Mouse (Mus musculus): ENCODE measurements around the gene Klc1. TPM values are rescaled to one million over a fixed set of nuclear protein-coding genes. Genes with fewer than 3 reads are reported as not detected.
"Not testable (repeated sequence)": the region's sequence is repeated elsewhere in the genome, so short reads cannot be mapped to it uniquely, and the experiment has no call there.

Gene Klc1
- polyA plus RNA-seq, 1 experiment from 2014 or later, result 59.3 TPM

DNA sequence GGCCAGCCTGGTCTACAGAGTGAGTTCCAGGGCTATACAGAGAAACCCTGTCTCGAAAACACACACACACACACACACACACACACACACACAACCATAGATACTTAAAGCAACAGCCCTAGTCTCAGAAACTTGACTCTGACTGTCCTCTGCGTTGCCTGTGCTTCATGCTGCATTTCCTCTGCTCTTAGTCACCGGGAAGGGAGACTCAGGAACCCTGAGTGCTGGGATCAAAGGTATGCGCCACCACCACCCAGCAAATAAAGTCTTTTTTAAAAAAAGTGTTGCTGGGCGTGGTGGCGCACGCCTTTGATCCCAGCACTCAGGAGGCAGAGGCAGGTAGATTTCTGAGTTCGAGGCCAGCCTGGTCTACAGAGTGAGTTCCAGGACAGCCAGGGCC lies 22.0 kb upstream of the Klc1 start:
- H3K27ac ChIP-seq (ENCODE audit: low read depth, low read length); H3K9me3 ChIP-seq (ENCODE audit: control insufficient read depth, low read length); H3K4me3 ChIP-seq (ENCODE audit: low read depth, low read length); ATAC-seq (replicated peaks; ENCODE audit: low FRiP score); H3K36me3 ChIP-seq (ENCODE audit: control insufficient read depth, insufficient read depth, low read length); DNase-seq (ENCODE audit: low spot score); H3K27me3 ChIP-seq (replicated peaks; ENCODE audit: control insufficient read depth, insufficient read depth, low read length); H3K4me2 ChIP-seq; H3K9ac ChIP-seq (ENCODE audit: low read depth, low read length); H3K4me1 ChIP-seq (replicated peaks; ENCODE audit: control insufficient read depth, insufficient read depth, low read length): not testable (repeated sequence)
- 86% methylated on average over 8 of the region's 8 CpGs for WGBS

DNA sequence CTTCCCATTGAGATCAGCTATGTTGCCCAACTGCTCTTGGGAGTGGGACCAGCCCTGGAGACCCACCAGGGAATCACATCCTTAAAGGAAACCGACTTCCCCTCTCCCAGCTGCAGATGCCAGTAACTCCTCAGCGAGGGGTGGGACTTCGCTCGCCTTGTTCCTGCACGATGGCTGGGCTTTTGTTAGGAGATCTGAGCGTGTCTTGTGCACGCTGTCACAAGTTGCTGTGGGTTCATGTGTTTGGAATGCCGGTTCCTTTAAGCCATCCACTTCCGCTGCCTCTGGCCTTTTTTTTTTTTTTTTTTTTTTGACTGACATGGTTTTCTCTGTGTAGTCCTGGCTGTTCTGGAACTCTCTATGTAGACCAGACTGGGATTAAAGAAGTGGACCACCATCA lies 21.3 kb upstream of the Klc1 start:
- no peak overlapping the region for H3K9ac ChIP-seq (ENCODE audit: low read depth, low read length)
- WGBS, result 64% methylated on average over 9 of the region's 9 CpGs
- ATAC-seq (replicated peaks; ENCODE audit: low FRiP score) (no peak), DNase-seq (ENCODE audit: low spot score) (no peak)
- no peak overlapping the region for H3K4me2 ChIP-seq
- no peaks in the 10 kb centered on the region for H3K36me3 ChIP-seq (ENCODE audit: control insufficient read depth, insufficient read depth, low read length)
- no peak overlapping the region for H3K27ac ChIP-seq (ENCODE audit: low read depth, low read length)
- peaks cover 2% of the 10 kb centered on the region; the same call in 1 of the 2 replicates for H3K4me1 ChIP-seq (replicated peaks; ENCODE audit: control insufficient read depth, insufficient read depth, low read length)
- H3K27me3 ChIP-seq (replicated peaks; ENCODE audit: control insufficient read depth, insufficient read depth, low read length), result no peaks in the 10 kb centered on the region
- H3K9me3 ChIP-seq (ENCODE audit: control insufficient read depth, low read length), result no peaks in the 10 kb centered on the region
- no peak overlapping the region for H3K4me3 ChIP-seq (ENCODE audit: low read depth, low read length)

GRCm38 (mm10) chr12:111738754-111739153 lies 19.9 kb upstream of the Klc1 start:
- H3K4me1 ChIP-seq (replicated peaks; ENCODE audit: control insufficient read depth, insufficient read depth, low read length), result no peaks in the 10 kb centered on the region
- no peaks in the 10 kb centered on the region for H3K9me3 ChIP-seq (ENCODE audit: control insufficient read depth, low read length)
- H3K4me3 ChIP-seq (ENCODE audit: low read depth, low read length), result no peak overlapping the region
- WGBS, result 26% methylated on average over 3 of the region's 3 CpGs
- no peaks in the 10 kb centered on the region for H3K27me3 ChIP-seq (replicated peaks; ENCODE audit: control insufficient read depth, insufficient read depth, low read length)
- no peaks in the 10 kb centered on the region for H3K36me3 ChIP-seq (ENCODE audit: control insufficient read depth, insufficient read depth, low read length)
- no peak overlapping the region for H3K9ac ChIP-seq (ENCODE audit: low read depth, low read length)
- ATAC-seq (replicated peaks; ENCODE audit: low FRiP score) (no peak), DNase-seq (ENCODE audit: low spot score) (no peak)
- H3K27ac ChIP-seq (ENCODE audit: low read depth, low read length), result no peak overlapping the region
- H3K4me2 ChIP-seq, result no peak overlapping the region

- H3K4me2 ChIP-seq, result no peak overlapping the region
- 53% methylated on average over 8 of the region's 8 CpGs for WGBS
- no peaks in the 10 kb centered on the region for H3K36me3 ChIP-seq (ENCODE audit: control insufficient read depth, insufficient read depth, low read length)
- H3K27me3 ChIP-seq (replicated peaks; ENCODE audit: control insufficient read depth, insufficient read depth, low read length), result no peaks in the 10 kb centered on the region
- ATAC-seq (replicated peaks; ENCODE audit: low FRiP score) (no peak), DNase-seq (ENCODE audit: low spot score) (no peak)
- H3K4me1 ChIP-seq (replicated peaks; ENCODE audit: control insufficient read depth, insufficient read depth, low read length), result peaks cover 10% of the 10 kb centered on the region
- H3K9me3 ChIP-seq (ENCODE audit: control insufficient read depth, low read length), result no peaks in the 10 kb centered on the region
- H3K27ac ChIP-seq (ENCODE audit: low read depth, low read length), result no peak overlapping the region
- H3K4me3 ChIP-seq (ENCODE audit: low read depth, low read length), result no peak overlapping the region
- H3K9ac ChIP-seq (ENCODE audit: low read depth, low read length), result no peak overlapping the region
Measured at GRCm38 (mm10) chr12:111741338-111741737, 17.3 kb upstream of the Klc1 start.

- H3K4me1 ChIP-seq (replicated peaks; ENCODE audit: control insufficient read depth, insufficient read depth, low read length), result peaks cover 12% of the 10 kb centered on the region
- no peak overlapping the region for H3K27ac ChIP-seq (ENCODE audit: low read depth, low read length)
- H3K27me3 ChIP-seq (replicated peaks; ENCODE audit: control insufficient read depth, insufficient read depth, low read length), result no peaks in the 10 kb centered on the region
- no peaks in the 10 kb centered on the region for H3K9me3 ChIP-seq (ENCODE audit: control insufficient read depth, low read length)
- DNase-seq (ENCODE audit: low spot score), result no peak
- ATAC-seq (replicated peaks; ENCODE audit: low FRiP score), result no peak
- no peaks in the 10 kb centered on the region for H3K36me3 ChIP-seq (ENCODE audit: control insufficient read depth, insufficient read depth, low read length)
- WGBS, result 71% methylated on average over 2 of the region's 2 CpGs
- no peak overlapping the region for H3K4me3 ChIP-seq (ENCODE audit: low read depth, low read length)
- H3K4me2 ChIP-seq, result no peak overlapping the region
- H3K9ac ChIP-seq (ENCODE audit: low read depth, low read length), result no peak overlapping the region
Measured at GRCm38 (mm10) chr12:111743419-111743818, 15.2 kb upstream of the Klc1 start.

DNA sequence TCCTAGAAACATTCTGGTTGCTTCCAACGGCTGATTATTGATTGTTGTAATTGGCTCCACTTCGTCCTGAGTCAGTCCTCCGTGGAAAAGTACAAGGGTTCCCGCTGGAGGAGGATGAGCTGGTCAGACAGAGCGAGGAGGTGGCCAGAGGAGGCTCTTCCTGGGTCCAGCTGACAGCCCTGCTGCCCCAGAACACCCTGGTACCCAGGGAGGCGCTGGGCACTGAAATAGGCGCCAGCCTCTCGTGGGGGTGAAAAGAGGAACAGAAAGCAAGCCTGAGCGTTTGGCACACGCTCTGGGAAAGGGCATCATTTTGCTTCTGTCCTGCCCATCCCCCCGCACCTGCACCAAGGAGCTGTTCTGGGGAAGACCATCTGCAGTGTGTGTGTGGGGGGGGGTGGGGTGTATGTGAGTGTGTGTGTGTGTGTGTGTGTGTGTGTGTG lies 14.6 kb upstream of the Klc1 start:
- no peak overlapping the region for H3K9ac ChIP-seq (ENCODE audit: low read depth, low read length)
- 80% methylated on average over 11 of the region's 11 CpGs for WGBS
- H3K36me3 ChIP-seq (ENCODE audit: control insufficient read depth, insufficient read depth, low read length), result no peaks in the 10 kb centered on the region
- no peak overlapping the region for H3K4me2 ChIP-seq
- no peak overlapping the region for H3K27ac ChIP-seq (ENCODE audit: low read depth, low read length)
- H3K4me3 ChIP-seq (ENCODE audit: low read depth, low read length), result no peak overlapping the region
- peaks cover 12% of the 10 kb centered on the region for H3K4me1 ChIP-seq (replicated peaks; ENCODE audit: control insufficient read depth, insufficient read depth, low read length)
- H3K27me3 ChIP-seq (replicated peaks; ENCODE audit: control insufficient read depth, insufficient read depth, low read length), result no peaks in the 10 kb centered on the region
- ATAC-seq (replicated peaks; ENCODE audit: low FRiP score) (no peak), DNase-seq (ENCODE audit: low spot score) (no peak)
- H3K9me3 ChIP-seq (ENCODE audit: control insufficient read depth, low read length), result no peaks in the 10 kb centered on the region

GRCm38 (mm10) chr12:111745274-111745673 lies 13.4 kb upstream of the Klc1 start:
- Histone ChIP-seq H3K4me1 (replicated peaks; ENCODE audit: control insufficient read depth, insufficient read depth, low read length) (peaks cover 12% of the 10 kb centered on the region), H3K36me3 (ENCODE audit: control insufficient read depth, insufficient read depth, low read length) (no peaks in the 10 kb centered on the region), H3K9me3 (ENCODE audit: control insufficient read depth, low read length) (no peaks in the 10 kb centered on the region), H3K4me2 (no peak overlapping the region), H3K4me3 (ENCODE audit: low read depth, low read length) (no peak overlapping the region), H3K9ac (ENCODE audit: low read depth, low read length) (no peak overlapping the region), H3K27me3 (replicated peaks; ENCODE audit: control insufficient read depth, insufficient read depth, low read length) (no peaks in the 10 kb centered on the region), H3K27ac (ENCODE audit: low read depth, low read length) (no peak overlapping the region)
- WGBS, result 71% methylated on average over 6 of the region's 6 CpGs
- ATAC-seq (replicated peaks; ENCODE audit: low FRiP score), result no peak
- no peak for DNase-seq (ENCODE audit: low spot score)

- Histone ChIP-seq H3K4me3 (ENCODE audit: low read depth, low read length) (no peak overlapping the region), H3K27me3 (replicated peaks; ENCODE audit: control insufficient read depth, insufficient read depth, low read length) (no peaks in the 10 kb centered on the region), H3K4me1 (replicated peaks; ENCODE audit: control insufficient read depth, insufficient read depth, low read length) (peaks cover 12% of the 10 kb centered on the region), H3K4me2 (no peak overlapping the region), H3K9me3 (ENCODE audit: control insufficient read depth, low read length) (no peaks in the 10 kb centered on the region), H3K36me3 (ENCODE audit: control insufficient read depth, insufficient read depth, low read length) (no peaks in the 10 kb centered on the region), H3K9ac (ENCODE audit: low read depth, low read length) (no peak overlapping the region), H3K27ac (ENCODE audit: low read depth, low read length) (no peak overlapping the region)
- ATAC-seq (replicated peaks; ENCODE audit: low FRiP score), result peak; percentile 82
- DNase-seq (ENCODE audit: low spot score), result no peak
- WGBS, result 47% methylated on average over 5 of the region's 5 CpGs
Measured at GRCm38 (mm10) chr12:111746091-111746490, 12.6 kb upstream of the Klc1 start.

DNA sequence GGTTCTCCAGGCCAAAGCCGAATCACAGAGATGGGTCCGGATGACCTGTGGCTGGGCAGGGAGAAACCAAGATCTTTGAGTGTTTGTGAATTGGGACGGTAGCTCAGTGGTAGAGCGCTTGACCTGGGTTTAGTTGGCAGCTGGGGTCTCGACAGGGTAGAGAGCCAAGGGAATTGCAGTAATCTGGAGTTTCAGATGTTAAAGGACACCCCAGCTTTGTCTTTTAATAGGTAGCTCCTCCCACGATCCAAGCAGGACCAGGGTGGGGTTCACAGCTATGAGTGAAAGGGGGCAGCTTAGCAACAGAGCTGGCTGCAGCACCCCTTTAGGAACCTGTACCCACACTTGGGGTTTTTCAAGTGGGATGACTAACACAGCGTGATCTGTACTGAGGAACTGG lies 11.2 kb upstream of the Klc1 start:
- Histone ChIP-seq H3K27me3 (replicated peaks; ENCODE audit: control insufficient read depth, insufficient read depth, low read length) (no peaks in the 10 kb centered on the region), H3K27ac (ENCODE audit: low read depth, low read length) (no peak overlapping the region), H3K4me2 (no peak overlapping the region), H3K36me3 (ENCODE audit: control insufficient read depth, insufficient read depth, low read length) (no peaks in the 10 kb centered on the region), H3K9me3 (ENCODE audit: control insufficient read depth, low read length) (no peaks in the 10 kb centered on the region), H3K9ac (ENCODE audit: low read depth, low read length) (no peak overlapping the region), H3K4me1 (replicated peaks; ENCODE audit: control insufficient read depth, insufficient read depth, low read length) (peaks cover 12% of the 10 kb centered on the region), H3K4me3 (ENCODE audit: low read depth, low read length) (no peak overlapping the region)
- no peak for ATAC-seq (replicated peaks; ENCODE audit: low FRiP score)
- WGBS, result 83% methylated on average over 7 of the region's 7 CpGs
- DNase-seq (ENCODE audit: low spot score), result no peak
